Mouse (Mus musculus) inflammation-experienced regulatory T-cells, adult 6 months (primary cell): ENCODE measurements at regions not wholly inside any gene's neighbourhood (a gene's known extent, or its start where the extent isn't known, plus 50 kb on each side); places are given as distances from the start of the nearest gene placed in this dataset.
"Not testable (repeated sequence)": the region's sequence is repeated elsewhere in the genome, so short reads cannot be mapped to it uniquely, and the experiment has no call there.

Source experiments
- ATAC-seq: one replicate; pipeline ENCODE4 v1.8.0; 2017

- no peak for ATAC-seq
These were observed 109.4 kb upstream of the Arid1b start for GRCm38 (mm10) chr17:4884761-4885160.

GRCm38 (mm10) chr17:4887331-4887730 lies 106.8 kb upstream of the Arid1b start:
- ATAC-seq, result not testable (repeated sequence)

GRCm38 (mm10) chr17:4889577-4889976 lies 104.6 kb upstream of the Arid1b start:
- ATAC-seq, result no peak

- ATAC-seq, result no peak
These were observed 104.0 kb upstream of the Arid1b start for GRCm38 (mm10) chr17:4890131-4890530.

GRCm38 (mm10) chr17:4891576-4891975 lies 102.6 kb upstream of the Arid1b start:
- ATAC-seq, result no peak

- ATAC-seq, result not testable (repeated sequence)
These were observed 99.3 kb upstream of the Arid1b start for GRCm38 (mm10) chr17:4894756-4895330.

- no peak for ATAC-seq
These were observed 91.0 kb upstream of the Arid1b start for GRCm38 (mm10) chr17:4903129-4903528.

- ATAC-seq, result no peak
These were observed 87.6 kb upstream of the Arid1b start for GRCm38 (mm10) chr17:4906504-4906903.

- ATAC-seq, result peak; percentile 27
These were observed 86.9 kb upstream of the Arid1b start for GRCm38 (mm10) chr17:4907181-4907752.

GRCm38 (mm10) chr17:4907841-4908571 lies 86.1 kb upstream of the Arid1b start:
- ATAC-seq, result peak; percentile 84

GRCm38 (mm10) chr17:4908572-4908965 lies 85.6 kb upstream of the Arid1b start:
- ATAC-seq, result peak; percentile 26

GRCm38 (mm10) chr17:4910182-4910581 lies 84.0 kb upstream of the Arid1b start:
- no peak for ATAC-seq

GRCm38 (mm10) chr17:4913001-4913400 lies 81.1 kb upstream of the Arid1b start:
- no peak for ATAC-seq

GRCm38 (mm10) chr17:4919866-4920495 lies 74.2 kb upstream of the Arid1b start:
- ATAC-seq, result no peak

- no peak for ATAC-seq
These were observed 73.0 kb upstream of the Arid1b start for GRCm38 (mm10) chr17:4921121-4921520.

GRCm38 (mm10) chr17:4928631-4929030 lies 65.5 kb upstream of the Arid1b start:
- no peak for ATAC-seq

- ATAC-seq, result no peak
These were observed 58.9 kb upstream of the Arid1b start for GRCm38 (mm10) chr17:4935268-4935667.

- no peak for ATAC-seq
These were observed 53.5 kb upstream of the Arid1b start for GRCm38 (mm10) chr17:4940589-4940988.

- ATAC-seq, result no peak
These were observed 52.8 kb upstream of the Arid1b start for GRCm38 (mm10) chr17:4941286-4941800.

GRCm38 (mm10) chr17:4942868-4943267 lies 51.3 kb upstream of the Arid1b start:
- no peak for ATAC-seq
